Mouse (Mus musculus): Measurements from ENCODE around the gene Gm13277.
"Not testable (repeated sequence)": the region's sequence is repeated elsewhere in the genome, so short reads cannot be mapped to it uniquely, and the experiment has no call there.

Gene Gm13277

DNA sequence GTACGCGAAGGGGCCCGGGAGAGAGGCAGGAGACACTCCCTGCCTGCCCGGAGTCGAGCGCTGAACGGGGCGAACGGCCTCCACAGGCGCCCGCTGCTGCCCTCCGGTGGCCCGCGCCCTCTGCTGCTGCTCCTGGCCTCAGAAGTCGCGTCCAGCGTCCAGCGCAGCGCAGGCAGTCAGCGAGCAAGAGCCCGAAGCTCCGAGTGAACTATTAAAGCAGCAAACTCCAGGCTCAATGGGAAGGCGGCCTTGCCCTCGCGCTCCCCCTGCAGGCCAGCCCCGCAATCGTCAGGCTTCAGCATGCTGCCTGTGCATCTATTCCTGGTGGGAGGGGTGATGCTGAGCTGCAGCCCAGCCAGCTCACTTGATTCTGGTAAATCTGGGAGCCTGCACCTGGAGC is 3.0 kb upstream of the Gm13277 start, which contains the start of gene Gm13276:
Gene Gm13276, plus strand, starts transcription at position 301 of the 400 bp plus-strand sequence.
- DNase-seq (ENCODE audit: extremely low spot score, low spot score) = not testable (repeated sequence)

DNA sequence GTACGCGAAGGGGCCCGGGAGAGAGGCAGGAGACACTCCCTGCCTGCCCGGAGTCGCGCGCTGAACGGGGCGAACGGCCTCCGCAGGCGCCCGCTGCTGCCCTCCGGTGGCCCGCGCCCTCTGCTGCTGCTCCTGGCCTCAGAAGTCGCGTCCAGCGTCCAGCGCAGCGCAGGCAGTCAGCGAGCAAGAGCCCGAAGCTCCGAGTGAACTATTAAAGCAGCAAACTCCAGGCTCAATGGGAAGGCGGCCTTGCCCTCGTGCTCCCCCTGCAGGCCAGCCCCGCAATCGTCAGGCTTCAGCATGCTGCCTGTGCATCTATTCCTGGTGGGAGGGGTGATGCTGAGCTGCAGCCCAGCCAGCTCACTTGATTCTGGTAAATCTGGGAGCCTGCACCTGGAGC is 2.8 kb downstream of the Gm13277 start, which contains the start of gene Gm13278:
Gene Gm13278, plus strand, starts transcription at position 301 of the 400 bp plus-strand sequence.
- DNase-seq (ENCODE audit: extremely low spot score, low spot score) = not testable (repeated sequence)

DNA sequence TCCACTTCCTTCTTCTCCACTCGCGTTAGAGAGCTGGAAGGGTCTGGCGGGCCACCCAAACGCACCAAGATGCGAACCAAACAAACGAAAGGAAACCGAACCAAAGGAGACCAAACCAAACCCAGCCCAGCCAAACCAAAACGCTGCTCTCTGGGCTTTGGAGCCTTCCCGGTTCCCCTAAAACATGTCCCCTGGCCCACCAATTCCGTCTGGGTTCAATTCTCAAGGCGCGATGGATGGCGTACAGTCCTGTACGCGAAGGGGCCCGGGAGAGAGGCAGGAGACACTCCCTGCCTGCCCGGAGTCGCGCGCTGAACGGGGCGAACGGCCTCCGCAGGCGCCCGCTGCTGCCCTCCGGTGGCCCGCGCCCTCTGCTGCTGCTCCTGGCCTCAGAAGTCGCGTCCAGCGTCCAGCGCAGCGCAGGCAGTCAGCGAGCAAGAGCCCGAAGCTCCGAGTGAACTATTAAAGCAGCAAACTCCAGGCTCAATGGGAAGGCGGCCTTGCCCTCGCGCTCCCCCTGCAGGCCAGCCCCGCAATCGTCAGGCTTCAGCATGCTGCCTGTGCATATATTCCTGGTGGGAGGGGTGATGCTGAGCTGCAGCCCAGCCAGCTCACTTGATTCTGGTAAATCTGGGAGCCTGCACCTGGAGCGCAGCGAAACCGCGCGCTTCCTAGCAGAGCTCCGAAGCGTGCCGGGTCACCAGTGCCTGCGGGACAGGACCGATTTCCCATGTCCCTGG is 5.7 kb downstream of the Gm13277 start, which contains the start of gene Gm13275:
Gene Gm13275, plus strand, starts transcription at position 552 of the 740 bp plus-strand sequence.
- not testable (repeated sequence) for DNase-seq (ENCODE audit: extremely low spot score, low spot score)

DNA sequence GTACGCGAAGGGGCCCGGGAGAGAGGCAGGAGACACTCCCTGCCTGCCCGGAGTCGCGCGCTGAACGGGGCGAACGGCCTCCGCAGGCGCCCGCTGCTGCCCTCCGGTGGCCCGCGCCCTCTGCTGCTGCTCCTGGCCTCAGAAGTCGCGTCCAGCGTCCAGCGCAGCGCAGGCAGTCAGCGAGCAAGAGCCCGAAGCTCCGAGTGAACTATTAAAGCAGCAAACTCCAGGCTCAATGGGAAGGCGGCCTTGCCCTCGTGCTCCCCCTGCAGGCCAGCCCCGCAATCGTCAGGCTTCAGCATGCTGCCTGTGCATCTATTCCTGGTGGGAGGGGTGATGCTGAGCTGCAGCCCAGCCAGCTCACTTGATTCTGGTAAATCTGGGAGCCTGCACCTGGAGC is 8.7 kb downstream of the Gm13277 start, which contains the start of gene Gm13279:
Gene Gm13279, plus strand, starts transcription at position 301 of the 400 bp plus-strand sequence.
- DNase-seq (ENCODE audit: extremely low spot score, low spot score) = not testable (repeated sequence)

DNA sequence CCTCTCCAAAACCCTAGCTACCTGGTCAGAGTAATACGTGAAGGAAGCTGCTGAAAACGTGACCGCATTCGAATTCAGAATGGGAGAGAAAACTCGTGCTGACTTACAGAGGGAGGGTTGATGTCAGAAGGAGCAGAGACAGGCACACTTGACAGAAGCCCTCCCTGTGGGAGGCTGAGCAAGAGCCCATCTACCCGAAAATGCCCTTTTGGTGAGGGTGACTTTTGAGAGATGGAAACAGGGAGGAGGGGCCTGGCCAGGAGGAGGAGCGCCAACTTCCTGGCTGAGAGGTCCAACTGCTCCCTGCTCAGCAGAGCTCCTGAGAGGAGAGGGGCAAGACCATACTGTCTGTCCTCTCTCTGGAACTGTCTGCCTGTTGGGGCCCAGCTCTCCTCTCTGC is 10.9 kb downstream of the Gm13277 start, which contains the start of gene Gm13285:
Gene Gm13285, plus strand, starts transcription at position 301 of the 400 bp plus-strand sequence.
- DNase-seq (ENCODE audit: extremely low spot score, low spot score) = not testable (repeated sequence)

DNA sequence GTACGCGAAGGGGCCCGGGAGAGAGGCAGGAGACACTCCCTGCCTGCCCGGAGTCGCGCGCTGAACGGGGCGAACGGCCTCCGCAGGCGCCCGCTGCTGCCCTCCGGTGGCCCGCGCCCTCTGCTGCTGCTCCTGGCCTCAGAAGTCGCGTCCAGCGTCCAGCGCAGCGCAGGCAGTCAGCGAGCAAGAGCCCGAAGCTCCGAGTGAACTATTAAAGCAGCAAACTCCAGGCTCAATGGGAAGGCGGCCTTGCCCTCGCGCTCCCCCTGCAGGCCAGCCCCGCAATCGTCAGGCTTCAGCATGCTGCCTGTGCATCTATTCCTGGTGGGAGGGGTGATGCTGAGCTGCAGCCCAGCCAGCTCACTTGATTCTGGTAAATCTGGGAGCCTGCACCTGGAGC is 14.5 kb downstream of the Gm13277 start, which contains the start of gene Gm13287:
Gene Gm13287, plus strand, starts transcription at position 301 of the 400 bp plus-strand sequence.
- not testable (repeated sequence) for DNase-seq (ENCODE audit: extremely low spot score, low spot score)

DNA sequence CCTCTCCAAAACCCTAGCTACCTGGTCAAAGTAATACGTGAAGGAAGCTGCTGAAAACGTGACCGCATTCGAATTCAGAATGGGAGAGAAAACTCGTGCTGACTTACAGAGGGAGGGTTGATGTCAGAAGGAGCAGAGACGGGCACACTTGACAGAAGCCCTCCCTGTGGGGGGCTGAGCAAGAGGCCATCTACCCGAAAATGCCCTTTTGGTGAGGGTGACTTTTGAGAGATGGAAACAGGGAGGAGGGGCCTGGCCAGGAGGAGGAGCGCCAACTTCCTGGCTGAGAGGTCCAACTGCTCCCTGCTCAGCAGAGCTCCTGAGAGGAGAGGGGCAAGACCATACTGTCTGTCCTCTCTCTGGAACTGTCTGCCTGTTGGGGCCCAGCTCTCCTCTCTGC is 16.8 kb downstream of the Gm13277 start, which contains the start of gene Gm13288:
Gene Gm13288, plus strand, starts transcription at position 301 of the 400 bp plus-strand sequence.
- DNase-seq (ENCODE audit: extremely low spot score, low spot score) = not testable (repeated sequence)

DNA sequence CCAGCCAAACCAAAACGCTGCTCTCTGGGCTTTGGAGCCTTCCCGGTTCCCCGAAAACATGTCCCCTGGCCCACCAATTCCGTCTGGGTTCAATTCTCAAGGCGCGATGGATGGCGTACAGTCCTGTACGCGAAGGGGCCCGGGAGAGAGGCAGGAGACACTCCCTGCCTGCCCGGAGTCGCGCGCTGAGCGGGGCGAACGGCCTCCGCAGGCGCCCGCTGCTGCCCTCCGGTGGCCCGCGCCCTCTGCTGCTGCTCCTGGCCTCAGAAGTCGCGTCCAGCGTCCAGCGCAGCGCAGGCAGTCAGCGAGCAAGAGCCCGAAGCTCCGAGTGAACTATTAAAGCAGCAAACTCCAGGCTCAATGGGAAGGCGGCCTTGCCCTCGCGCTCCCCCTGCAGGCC is 17.3 kb downstream of the Gm13277 start:
- not testable (repeated sequence) for DNase-seq (ENCODE audit: extremely low spot score, low spot score)

DNA sequence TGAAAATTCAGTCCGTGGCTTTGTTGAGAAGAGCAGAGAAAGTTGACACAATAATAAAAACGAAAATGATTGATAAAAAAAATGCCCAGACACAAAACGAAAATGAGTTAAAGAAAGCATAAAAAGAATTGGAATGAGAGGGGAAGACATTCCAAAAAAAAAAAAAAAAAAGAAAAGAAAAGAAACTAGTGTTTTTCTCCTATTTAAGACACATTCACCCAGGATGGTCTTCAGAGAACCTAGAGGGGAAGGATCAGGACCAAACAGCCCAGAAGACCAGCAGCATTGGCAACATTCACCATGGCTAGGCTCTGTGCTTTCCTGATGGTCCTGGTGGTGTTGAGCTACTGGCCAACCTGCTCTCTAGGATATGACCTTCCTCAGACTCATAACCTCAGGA is 27.5 kb downstream of the Gm13277 start, which contains the start of gene Ifna7:
Gene Ifna7, plus strand, starts transcription at position 301 of the 400 bp plus-strand sequence.
- DNase-seq (ENCODE audit: extremely low spot score, low spot score) = no peak

DNA sequence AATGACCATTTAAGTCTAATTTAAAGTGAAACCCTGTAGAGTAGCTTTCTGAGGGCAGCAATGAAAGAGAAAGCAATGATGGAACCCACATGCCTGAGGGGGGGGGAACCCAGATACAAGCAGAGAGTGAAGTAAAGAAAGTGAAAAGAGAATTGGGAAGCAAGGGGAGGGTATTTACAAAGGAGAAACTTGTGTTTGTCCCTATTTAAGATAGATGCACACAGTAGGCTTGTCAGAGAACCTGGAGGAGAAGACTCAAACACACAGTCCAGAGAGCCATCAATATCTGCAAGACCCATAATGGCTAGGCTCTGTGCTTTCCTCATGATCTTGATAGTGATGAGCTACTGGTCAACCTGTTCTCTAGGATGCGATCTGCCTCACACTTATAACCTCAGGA is 31.2 kb downstream of the Gm13277 start, which contains the start of gene Ifna11:
Gene Ifna11, plus strand, starts transcription at position 301 of the 400 bp plus-strand sequence.
- DNase-seq (ENCODE audit: extremely low spot score, low spot score) = no peak

DNA sequence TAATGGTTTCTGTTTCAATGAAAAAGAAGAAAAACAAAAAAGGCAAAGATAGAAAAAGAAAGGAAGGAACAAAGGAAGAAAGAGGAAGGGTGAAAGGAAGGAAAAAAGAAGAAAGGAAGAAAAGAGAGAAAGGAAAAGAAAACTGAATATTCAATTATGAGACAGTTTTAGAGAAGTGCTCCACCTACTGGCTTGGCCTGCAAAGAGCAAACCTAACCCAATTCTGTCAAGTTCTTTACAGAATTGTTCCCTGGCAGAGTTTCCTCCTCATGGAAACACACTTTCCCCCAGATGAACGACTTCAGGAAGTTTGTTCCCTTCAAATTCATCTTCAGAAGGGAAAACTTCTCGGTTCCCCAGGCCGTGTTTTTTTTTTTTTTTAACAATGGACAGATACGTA is 34.6 kb downstream of the Gm13277 start:
- DNase-seq (ENCODE audit: extremely low spot score, low spot score) = no peak

DNA sequence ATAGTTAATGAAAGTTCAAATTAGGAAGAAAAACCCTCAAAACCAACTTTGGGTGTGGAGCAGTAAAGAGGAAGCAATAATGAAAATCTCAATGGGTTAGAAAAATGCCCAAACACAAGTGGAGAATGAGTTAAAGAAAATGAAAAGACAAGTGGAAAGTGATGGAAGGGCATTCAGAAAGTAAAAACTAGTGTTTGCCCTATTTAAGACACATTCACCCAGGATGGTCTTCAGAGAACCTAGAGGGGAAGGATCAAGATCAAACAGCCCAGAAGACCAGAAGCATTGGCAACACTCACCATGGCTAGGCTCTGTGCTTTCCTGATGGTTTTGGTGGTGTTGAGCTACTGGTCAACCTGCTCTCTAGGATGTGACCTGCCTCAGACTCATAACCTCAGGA is 38.7 kb downstream of the Gm13277 start, which contains the start of gene Ifna6:
Gene Ifna6, plus strand, starts transcription at position 301 of the 400 bp plus-strand sequence.
- not testable (repeated sequence) for DNase-seq (ENCODE audit: extremely low spot score, low spot score)

DNA sequence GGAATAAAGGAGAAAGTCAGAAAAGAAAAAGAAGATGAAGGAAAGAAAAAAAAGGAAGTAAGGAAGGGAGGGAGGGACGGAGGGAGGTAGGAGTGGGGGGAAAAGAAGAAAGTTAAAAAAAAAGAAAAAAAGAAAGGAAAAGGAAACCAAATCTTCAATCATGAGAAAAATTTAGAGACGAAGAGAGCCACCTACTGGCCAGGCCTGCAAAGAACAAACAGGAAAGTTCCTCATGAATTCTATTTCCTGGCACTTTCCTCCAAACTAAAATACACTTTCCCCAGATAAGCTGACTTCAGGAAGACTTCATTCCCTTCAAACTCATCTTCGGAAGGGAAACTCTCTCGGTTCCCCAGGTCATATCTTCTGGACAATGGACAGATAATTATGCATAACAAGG is 42.1 kb downstream of the Gm13277 start:
- no peak for DNase-seq (ENCODE audit: extremely low spot score, low spot score)

DNA sequence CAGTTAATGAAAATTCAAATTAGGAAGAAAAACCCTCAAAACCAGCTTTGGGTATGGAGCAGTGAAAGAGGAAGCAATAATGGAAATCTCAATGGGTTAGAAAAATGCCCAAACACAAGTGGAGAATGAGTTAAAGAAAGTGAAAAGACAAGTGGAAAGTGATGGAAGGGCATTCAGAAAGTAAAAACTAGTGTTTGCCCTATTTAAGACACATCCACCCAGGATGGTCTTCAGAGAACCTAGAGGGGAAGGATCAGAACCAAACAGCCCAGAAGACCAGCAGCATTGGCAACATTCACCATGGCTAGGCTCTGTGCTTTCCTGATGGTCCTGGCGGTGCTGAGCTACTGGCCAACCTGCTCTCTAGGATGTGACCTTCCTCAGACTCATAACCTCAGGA is 46.8 kb downstream of the Gm13277 start, which contains the start of gene Ifna5:
Gene Ifna5, plus strand, starts transcription at position 301 of the 400 bp plus-strand sequence.
- not testable (repeated sequence) for DNase-seq (ENCODE audit: extremely low spot score, low spot score)
